Mouse (Mus musculus) heart, embryonic 11.5 days (tissue): ENCODE results near the gene Fer1l4. TPM values are rescaled to one million over a fixed set of nuclear protein-coding genes. Genes with fewer than 3 reads are reported as not detected.

Experiments
- ATAC-seq: fragments of 200-750 bp; cut with Nextera tagmentation; replicated peaks from 2 replicates; pipeline ENCODE4 v1.8.0; 2017; ENCODE audit warnings: moderate library complexity; ENCODE audit not compliant: insufficient number of reproducible peaks, low FRiP score, low TSS enrichment
- H3K27ac ChIP-seq: fragments of 300-500 bp; sonication (generic); 2 replicates; pipeline ENCODE4 v1.5.1; 2014; ENCODE audit warnings: mild to moderate bottlenecking, low read depth, low read length
- H3K27me3 ChIP-seq: fragments of 300-500 bp; sonication (generic); 2 replicates; pipeline ENCODE4 v1.6.1; 2014; ENCODE audit warnings: mild to moderate bottlenecking, low read length, mixed read lengths; ENCODE audit not compliant: control insufficient read depth, insufficient read depth
- H3K36me3 ChIP-seq: fragments of 300-500 bp; sonication (generic); 2 replicates; pipeline ENCODE4 v1.6.1; 2014; ENCODE audit warnings: mild to moderate bottlenecking, low read length, moderate library complexity, mixed read lengths; ENCODE audit not compliant: control insufficient read depth, insufficient read depth
- H3K4me1 ChIP-seq: fragments of 300-500 bp; sonication (generic); 2 replicates; pipeline ENCODE4 v1.6.1; 2014; ENCODE audit warnings: low read length; ENCODE audit not compliant: control insufficient read depth, insufficient read depth
- H3K4me2 ChIP-seq: fragments of 300-500 bp; sonication (generic); 2 replicates; pipeline ENCODE4 v1.6.1; 2014; ENCODE audit warnings: mild to moderate bottlenecking, moderate library complexity
- H3K4me3 ChIP-seq: fragments of 300-500 bp; sonication (generic); 2 replicates; pipeline ENCODE4 v1.5.1; 2014; ENCODE audit warnings: low read depth, low read length
- H3K9ac ChIP-seq: fragments of 300-500 bp; sonication (generic); 2 replicates; pipeline ENCODE4 v1.6.1; 2014; ENCODE audit warnings: mild to moderate bottlenecking, low read depth, low read length, moderate library complexity
- H3K9me3 ChIP-seq: fragments of 300-500 bp; sonication (generic); replicated peaks from 2 replicates; pipeline ENCODE4 v1.6.1; 2016; ENCODE audit warnings: low read length; ENCODE audit not compliant: control insufficient read depth
- WGBS: fragments of 180-500 bp; shearing (Covaris S2); extraction: QIAGEN DNeasy Blood & Tissue Kit; methylation state at CpG from one replicate; pipeline ENCODE4 v1.1.7; 2014; ENCODE audit not compliant: insufficient replicate concordance; 5-methylcytosine and 5-hydroxymethylcytosine counted together
- polyA plus RNA-seq: library from polyadenylated mRNA; unstranded; fragments of >200 nt; fragmentation: Nextera tagmentation; extraction: Ambion mirVana; gene quantifications from 2 replicates; pipeline ENCODE4 v1.2.1, GENCODE M21; 2014

The Fer1l4 gene
- polyA plus RNA-seq, 1 experiment from 2014 or later = not detected

DNA sequence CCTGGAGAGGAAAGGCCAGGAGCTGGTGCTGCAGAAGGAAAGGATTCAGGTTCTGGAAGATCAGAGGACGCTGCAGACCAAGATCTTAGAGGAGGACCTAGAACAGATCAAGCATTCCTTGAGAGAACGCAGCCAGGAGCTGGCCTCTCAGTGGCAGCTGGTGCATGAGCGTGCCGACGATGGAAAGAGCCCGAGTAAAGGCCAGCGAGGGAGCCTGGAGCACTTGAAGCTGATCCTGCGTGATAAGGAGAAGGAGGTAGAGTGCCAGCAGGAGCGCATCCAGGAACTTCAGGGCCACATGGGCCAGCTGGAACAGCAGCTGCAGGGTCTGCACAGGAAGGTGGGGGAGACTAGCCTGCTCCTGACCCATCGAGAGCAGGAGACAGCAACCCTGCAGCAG lies 61.6 kb downstream of the Fer1l4 start:
- Histone ChIP-seq H3K36me3 (peaks cover 44% of the 10 kb centered on the region), H3K9me3 (no peaks in the 10 kb centered on the region), H3K4me3 (no peak overlapping the region), H3K27ac (no peak overlapping the region), H3K27me3 (no peaks in the 10 kb centered on the region), H3K4me1 (peaks cover 9% of the 10 kb centered on the region), H3K9ac (no peak overlapping the region), H3K4me2 (no peak overlapping the region)
- ATAC-seq = no peak
- 70% methylated on average over 10 of the region's 10 CpGs for WGBS

DNA sequence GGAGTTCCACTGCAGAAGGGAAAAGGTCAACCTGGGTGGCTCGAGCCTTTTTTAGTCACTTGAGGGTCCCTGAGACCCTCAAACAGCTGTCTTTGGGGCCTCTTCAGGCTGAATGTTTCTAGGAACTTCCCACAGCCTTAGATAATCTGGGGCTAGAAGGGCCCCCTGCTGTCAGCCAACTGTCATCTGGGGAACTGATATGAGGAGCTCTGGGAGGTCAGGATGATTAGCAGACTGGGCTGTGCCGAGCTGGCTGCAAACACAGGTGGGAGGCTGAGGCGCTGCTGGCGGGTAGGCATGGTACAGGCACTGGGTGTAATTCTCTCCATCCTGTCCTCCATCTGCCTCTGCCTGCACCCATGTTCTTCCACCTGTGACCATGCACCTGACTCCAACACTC lies 63.7 kb downstream of the Fer1l4 start:
- Histone ChIP-seq H3K9me3 (no peaks in the 10 kb centered on the region), H3K4me2 (peak overlapping the region; percentile 25), H3K27me3 (no peaks in the 10 kb centered on the region), H3K4me3 (no peak overlapping the region), H3K27ac (peak overlapping the region; percentile 11), H3K36me3 (peaks cover 51% of the 10 kb centered on the region), H3K9ac (peak overlapping the region; percentile 43; the same call in 1 of the 2 replicates), H3K4me1 (peaks cover 9% of the 10 kb centered on the region)
- peak; percentile 72; the same call in 1 of the 2 replicates for ATAC-seq
- WGBS = 37% methylated on average over 4 of the region's 4 CpGs

DNA sequence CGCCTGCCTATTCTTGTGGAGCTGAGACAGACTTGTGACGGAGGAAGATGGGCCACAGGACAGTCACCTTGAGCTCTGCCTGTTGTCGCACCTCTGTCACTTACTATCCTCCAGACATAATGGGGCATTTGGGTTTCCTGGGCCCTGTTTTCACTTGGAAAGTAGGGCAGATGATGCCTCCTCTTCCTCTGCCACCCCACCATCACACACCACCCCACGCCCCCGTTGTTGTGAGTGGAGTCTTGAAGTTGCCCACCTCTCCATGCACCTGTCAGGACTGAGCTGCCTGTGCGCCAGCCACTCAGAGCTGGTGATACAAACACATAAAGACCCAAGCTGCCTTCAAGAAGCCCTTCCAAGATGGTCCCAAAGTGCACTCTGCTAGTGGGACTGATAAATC lies 65.6 kb downstream of the Fer1l4 start:
- no peak for ATAC-seq
- peaks cover 52% of the 10 kb centered on the region for H3K36me3 ChIP-seq

DNA sequence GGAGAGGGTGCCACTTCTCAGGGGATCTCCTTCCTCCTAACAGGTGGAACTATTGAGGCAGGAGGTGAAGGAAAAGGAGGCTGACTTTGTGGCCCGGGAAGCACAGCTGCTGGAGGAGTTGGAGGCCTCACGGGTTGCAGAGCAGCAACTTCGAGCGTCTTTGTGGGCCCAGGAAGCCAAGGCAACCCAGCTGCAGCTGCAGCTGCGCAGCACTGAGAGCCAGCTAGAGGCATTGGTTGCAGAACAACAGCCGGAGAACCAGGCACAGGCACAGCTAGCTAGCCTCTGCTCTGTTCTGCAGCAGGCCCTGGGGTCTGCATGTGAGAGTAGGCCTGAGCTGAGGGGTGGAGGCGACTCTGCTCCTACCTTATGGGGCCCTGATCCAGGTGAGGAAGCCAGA lies 67.0 kb downstream of the Fer1l4 start:
- H3K9me3 ChIP-seq = no peaks in the 10 kb centered on the region
- no peak overlapping the region for H3K4me3 ChIP-seq
- H3K9ac ChIP-seq = no peak overlapping the region
- no peaks in the 10 kb centered on the region for H3K27me3 ChIP-seq
- WGBS = 94% methylated on average over 7 of the region's 7 CpGs
- peaks cover 50% of the 10 kb centered on the region for H3K36me3 ChIP-seq
- no peak overlapping the region for H3K27ac ChIP-seq
- ATAC-seq = no peak
- H3K4me2 ChIP-seq = no peak overlapping the region
- peaks cover 9% of the 10 kb centered on the region for H3K4me1 ChIP-seq

More for the DNA sequence above, 65.6 kb downstream of the Fer1l4 start:
- Histone ChIP-seq H3K4me1 (peaks cover 9% of the 10 kb centered on the region), H3K4me2 (no peak overlapping the region), H3K27ac (no peak overlapping the region), H3K9ac (no peak overlapping the region), H3K27me3 (no peaks in the 10 kb centered on the region), H3K9me3 (no peaks in the 10 kb centered on the region), H3K4me3 (no peak overlapping the region)
- 96% methylated on average over 6 of the region's 6 CpGs for WGBS

DNA sequence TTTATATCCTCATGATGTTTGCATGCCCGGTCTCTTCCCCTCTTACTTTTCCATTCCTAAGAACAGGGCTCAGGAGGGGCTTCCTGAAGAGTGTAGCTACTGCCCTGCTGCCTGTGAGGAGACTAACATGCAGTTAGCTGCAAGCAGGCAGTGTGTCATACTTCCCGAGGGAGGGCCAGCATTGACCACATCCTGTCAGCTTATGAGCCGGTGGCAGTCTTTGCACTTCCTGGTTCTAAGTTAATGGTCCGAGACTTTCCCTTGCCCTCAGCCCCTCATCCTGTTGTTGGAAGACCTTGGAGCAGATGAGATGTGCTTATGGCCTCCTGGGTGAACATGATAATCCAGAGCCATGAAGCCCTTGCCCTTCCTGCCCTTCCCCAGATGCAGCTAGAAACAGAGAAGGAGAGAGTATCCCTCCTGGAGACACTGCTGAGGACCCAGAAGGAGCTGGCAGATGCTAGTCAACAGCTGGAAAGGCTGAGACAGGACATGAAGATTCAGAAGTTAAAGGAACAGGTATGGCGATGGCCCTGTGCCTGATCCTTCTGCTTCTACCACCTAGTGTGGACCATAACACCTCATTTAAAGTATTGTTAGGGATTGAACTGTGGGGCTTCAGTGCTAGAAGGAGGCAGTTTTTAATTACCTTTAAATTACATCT lies 73.3 kb downstream of the Fer1l4 start:
- 73% methylated on average over 5 of the region's 5 CpGs for WGBS
- no peaks in the 10 kb centered on the region for H3K27me3 ChIP-seq
- ATAC-seq = no peak
- H3K36me3 ChIP-seq = peaks cover 42% of the 10 kb centered on the region
- H3K27ac ChIP-seq = no peak overlapping the region
- H3K9ac ChIP-seq = no peak overlapping the region
- no peaks in the 10 kb centered on the region for H3K9me3 ChIP-seq
- no peaks in the 10 kb centered on the region for H3K4me1 ChIP-seq
- no peak overlapping the region for H3K4me2 ChIP-seq
- no peak overlapping the region for H3K4me3 ChIP-seq

DNA sequence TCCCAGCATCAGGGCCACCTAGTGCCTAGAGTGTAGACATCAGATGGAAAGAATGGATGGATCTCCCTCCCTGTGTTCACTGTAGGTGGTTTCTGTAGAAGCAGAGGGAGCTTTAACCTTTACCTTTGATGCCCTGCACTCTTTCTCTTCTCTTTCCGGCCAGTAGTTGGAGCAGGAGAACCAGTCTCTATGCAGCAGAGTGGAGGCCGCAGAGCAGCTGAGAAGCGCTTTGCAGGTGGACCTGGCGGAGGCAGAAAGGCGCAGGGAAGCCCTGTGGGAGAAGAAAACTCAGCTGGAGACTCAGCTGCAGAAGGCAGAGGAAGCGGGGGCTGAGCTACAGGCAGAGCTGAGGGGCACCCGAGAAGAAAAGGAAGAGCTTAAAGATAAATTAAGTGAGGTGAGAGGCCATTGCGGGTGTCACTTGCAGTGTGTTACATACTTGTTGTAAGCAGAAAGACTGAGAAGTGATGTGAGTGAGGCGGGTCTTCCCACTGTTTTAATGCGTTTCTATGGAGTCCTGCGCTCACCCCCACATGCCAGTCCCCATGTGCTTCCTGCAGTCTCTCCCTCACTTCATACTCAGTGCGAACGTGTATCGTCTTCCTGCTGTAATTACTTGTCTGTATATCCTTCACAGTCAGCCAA lies 78.5 kb downstream of the Fer1l4 start:
- Histone ChIP-seq H3K9ac (no peak overlapping the region), H3K27ac (no peak overlapping the region), H3K4me3 (no peak overlapping the region), H3K36me3 (peaks cover 45% of the 10 kb centered on the region), H3K4me2 (no peak overlapping the region), H3K27me3 (no peaks in the 10 kb centered on the region), H3K4me1 (no peaks in the 10 kb centered on the region), H3K9me3 (no peaks in the 10 kb centered on the region)
- ATAC-seq = no peak
- 80% methylated on average over 14 of the region's 14 CpGs for WGBS

DNA sequence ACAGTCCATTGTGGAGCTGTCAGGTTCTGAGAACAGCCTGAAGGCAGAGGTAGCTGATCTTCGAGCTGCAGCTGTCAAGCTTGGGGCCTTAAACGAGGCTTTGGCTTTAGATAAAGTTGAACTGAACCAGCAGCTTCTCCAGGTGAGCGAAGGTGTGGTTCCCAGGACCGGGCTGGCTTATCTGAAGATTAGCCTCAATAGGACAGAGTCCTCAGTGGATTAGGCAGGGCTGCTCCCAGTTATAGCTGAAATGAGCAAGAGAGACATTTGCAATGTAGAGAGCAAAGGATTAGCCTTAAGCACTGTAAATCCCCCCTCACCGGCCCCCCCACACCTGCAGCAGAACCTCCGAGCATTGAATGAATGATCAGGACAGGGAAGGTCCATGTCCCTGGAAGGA lies 79.4 kb downstream of the Fer1l4 start:
- Histone ChIP-seq H3K27ac (no peak overlapping the region), H3K27me3 (no peaks in the 10 kb centered on the region), H3K9me3 (no peaks in the 10 kb centered on the region), H3K4me1 (no peaks in the 10 kb centered on the region), H3K36me3 (peaks cover 52% of the 10 kb centered on the region), H3K4me2 (no peak overlapping the region), H3K9ac (no peak overlapping the region), H3K4me3 (no peak overlapping the region)
- no peak for ATAC-seq
- WGBS = 70% methylated on average over 6 of the region's 6 CpGs
